Mouse (Mus musculus): Measurements from ENCODE around the gene Myh3.

The Myh3 gene

GRCm38 (mm10) chr11:67078000-67078399, at the start of gene Myh3:
Gene Myh3, plus strand, starts transcription at chr11:67078300.
- DNase-seq: no peak

DNA sequence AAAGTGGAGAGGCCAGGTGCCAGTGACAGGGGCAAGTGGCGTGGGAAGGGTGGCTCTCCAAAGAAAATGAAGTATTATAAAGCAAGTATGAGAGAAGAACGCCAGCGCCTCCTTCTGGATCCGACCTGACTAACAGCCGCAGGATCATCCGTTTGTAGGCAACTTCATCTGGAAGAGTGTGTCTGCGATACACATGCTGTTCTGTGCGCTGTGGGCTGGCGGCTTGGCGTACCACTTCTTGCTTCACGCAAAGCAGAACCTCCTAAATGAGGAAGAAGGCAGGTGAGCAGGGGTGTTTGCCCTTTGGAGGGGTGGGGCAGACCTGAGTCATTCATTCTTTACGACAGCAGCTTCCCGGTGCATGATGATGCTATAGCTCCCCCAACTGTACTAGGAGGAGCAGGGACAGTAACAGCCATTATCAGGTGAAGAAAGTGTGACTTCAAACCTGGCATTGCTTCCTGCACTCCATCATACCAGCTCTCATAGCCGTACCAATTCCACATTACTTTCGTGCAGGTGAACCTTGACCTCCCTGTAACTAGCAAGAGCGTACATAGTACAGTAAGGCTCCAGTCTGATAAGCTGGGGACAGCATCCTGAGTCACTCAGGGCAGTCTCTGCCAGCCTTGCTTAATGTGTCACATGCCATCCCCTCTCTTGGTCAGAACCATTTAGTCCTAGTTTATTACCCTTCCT, 47.0 kb upstream of the Myh3 start:
- DNase-seq: no peak

- DNase-seq: no peak
These were observed 46.5 kb upstream of the Myh3 start for GRCm38 (mm10) chr11:67031603-67031915.

DNA sequence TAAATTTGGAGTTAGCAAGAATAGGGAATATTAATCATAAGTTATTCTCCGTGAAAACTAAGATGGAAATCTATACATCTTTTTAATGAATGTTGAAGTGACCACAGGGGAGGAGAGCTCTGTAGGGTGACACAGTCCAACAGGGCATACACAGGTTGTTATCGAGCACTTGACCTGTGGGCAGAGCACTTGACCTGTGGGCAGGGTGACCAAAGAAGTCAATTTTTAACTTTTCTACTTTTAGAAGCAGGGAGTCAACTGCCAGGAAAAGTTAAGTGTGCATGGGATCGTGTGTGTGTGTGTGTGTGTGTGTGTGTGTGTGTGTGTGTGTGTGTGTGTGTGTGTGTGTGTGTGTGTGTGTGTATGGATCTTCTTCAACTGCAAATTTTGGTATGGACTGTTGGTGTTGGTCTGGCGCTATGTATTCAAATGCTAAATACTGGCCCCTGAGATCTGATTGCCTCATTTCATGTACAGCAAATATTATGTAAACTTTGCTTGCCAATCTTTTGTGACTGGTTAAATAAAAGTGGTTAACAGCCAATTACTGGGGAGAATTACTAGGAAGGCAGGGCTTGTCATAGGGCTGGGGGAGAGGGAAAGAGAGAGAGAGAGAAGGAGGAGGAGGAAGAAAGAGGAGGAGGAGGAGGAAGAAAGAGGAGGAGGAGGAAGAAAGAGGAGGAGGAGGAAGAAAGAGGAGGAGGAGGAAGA, 43.2 kb upstream of the Myh3 start:
- DNase-seq: no peak

DNA sequence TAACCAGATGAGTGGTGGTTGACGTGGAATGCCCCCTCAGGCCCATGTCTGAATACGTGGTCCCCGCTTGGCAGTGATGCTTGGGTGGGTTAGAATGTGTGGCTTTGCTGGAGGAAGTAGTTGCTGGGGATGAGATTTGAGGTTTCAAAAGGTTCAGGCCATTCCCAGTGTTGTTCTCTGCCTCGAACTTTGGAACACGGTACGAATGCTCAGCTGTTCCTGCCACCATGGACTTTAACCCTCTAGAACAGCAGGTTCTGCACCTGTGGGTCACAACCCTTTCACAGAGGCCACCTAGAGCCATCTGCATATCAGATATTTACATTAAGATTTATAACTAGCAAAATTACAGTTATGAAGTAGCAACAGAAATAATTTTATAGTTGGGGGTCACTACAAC, 41.9 kb upstream of the Myh3 start:
- DNase-seq: no peak

DNA sequence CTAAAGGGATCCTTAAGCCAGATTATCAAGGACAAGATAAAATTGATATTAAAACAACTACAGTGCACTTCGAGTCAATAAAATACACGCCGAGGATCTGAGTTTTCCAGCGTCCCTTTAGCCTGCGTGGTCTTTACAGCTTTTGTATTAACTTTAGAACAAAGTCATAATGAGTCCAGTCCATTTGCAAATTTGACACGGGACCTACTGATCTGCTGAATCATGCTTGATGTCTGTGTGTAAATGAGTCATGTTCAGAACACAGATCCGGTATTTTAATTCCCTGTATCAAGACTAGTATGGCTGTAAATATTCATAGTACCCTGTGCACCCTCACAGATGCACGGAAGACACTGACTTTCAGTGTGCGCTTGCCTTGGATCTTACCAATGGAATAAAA, 41.2 kb upstream of the Myh3 start:
- DNase-seq: no peak

DNA sequence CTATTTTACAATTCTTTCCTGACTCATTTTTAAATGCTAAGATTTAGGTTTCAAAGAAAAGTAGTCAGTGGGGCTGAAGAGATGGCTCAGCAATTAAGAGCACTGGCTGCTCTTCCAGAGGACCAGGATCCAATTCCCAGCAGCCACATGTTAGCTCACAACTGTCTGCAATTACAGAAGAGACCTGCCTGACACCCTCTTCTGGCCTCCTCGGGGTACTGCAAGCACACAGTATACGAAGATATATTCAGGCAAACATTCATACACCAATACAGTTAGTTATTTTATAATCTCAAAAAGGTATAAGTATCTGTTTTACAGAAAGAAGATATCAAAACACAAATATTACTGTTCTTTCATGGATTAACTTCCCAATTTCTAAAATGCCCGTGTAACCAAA, 38.3 kb upstream of the Myh3 start:
- no peak for DNase-seq

DNA sequence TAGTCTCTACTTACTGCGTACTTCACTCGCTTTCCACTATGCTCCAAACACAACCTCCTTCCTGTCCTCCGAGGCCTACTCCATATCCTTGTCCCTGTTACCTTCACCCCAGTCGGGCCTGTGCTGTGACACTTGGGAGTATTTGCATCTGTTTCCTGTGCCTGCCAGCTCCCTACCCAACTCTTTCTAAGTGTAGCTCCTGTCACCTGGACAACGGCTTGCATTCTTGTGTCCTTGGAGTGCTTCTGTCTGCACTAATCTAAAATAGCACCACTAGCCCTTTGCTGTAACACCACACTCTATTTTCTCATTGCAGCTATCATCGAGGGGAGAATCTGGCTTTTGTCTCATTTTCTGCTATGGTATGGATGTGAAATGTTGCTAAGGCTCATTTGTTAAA, 37.6 kb upstream of the Myh3 start:
- DNase-seq: no peak

- DNase-seq: peak; percentile 25
These were observed 35.1 kb upstream of the Myh3 start for GRCm38 (mm10) chr11:67043007-67043406.

GRCm38 (mm10) chr11:67044959-67045358, 33.1 kb upstream of the Myh3 start:
- no peak for DNase-seq

DNA sequence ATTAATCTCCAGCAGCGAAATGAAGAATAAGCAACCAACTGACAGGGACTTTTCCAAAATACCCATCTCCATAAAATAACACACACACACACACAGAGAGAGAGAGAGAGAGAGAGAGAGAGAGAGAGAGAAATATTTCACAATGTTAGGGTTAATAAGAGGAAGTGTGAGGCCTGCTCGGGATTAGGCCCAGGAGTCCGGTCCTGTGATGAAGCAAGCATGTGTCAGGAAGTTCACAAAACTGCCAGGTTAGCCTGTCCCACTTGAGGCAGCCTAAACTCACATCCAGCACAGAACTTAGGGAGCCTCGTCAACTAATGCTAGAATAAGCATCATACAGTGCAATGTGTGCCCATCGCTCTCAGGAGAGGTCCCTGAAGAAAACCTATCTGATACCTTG, 30.9 kb upstream of the Myh3 start:
- DNase-seq: no peak

DNA sequence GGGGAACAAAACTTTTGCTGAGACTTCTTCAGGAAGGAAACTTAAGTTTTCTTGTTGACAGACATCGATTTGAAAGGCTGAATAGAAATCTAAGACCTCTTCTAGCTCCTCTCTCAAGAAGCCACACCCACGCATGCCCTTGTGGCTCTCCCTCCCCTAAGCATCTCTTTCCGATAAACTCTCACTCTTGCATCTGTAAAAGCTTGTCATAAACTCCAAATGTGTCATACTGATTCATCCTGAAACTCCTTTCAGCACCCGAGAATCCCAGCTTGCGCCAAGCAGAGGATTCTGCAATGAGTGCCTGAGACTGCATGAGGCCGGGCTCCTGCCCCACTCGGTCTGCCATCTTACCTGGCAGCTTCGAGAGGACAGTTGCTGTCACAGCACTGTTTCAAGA, 29.6 kb upstream of the Myh3 start:
- DNase-seq: no peak

- DNase-seq: no peak
These were observed 28.8 kb upstream of the Myh3 start for GRCm38 (mm10) chr11:67049256-67049655.

GRCm38 (mm10) chr11:67051676-67052320, 26.3 kb upstream of the Myh3 start:
- no peak for DNase-seq

DNA sequence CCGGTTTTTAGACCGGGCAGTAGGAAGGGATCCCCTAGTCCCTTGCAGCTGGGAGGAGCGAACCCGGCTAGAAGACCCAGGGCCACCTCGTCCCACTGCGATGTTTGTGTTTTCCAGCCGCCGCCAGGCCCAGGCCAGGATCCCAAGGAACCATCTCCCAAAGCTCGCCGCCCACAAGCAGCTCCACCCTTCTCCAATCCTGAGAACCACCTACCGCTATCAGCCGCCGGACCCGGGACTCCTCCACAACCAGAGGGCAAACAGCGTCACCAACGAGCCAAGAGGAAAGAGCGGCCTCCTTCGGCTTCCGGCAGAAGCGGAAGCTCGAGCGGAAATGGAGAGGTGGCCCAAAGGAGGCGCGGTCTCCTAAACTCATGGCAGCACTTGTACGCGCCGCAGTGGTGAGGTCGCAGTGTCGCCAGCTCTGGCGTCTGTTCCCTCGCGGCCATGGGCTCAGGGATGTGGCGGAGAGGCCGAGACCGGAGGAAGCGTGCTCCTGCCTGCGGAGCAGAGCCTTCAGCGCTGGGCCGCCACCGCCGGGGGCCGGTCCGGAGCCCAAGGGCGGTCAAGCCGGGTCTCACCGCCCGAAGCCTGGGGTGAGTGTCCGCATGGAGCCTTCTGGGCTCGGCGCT, 25.7 kb upstream of the Myh3 start, which contains the start of the genes Adprm and Sco1:
Adprm (minus strand) TSS at position 274 of the 632 bp plus-strand sequence.
Sco1 (plus strand) TSS at position 350 of the 632 bp plus-strand sequence.
- peak; percentile 94 for DNase-seq

DNA sequence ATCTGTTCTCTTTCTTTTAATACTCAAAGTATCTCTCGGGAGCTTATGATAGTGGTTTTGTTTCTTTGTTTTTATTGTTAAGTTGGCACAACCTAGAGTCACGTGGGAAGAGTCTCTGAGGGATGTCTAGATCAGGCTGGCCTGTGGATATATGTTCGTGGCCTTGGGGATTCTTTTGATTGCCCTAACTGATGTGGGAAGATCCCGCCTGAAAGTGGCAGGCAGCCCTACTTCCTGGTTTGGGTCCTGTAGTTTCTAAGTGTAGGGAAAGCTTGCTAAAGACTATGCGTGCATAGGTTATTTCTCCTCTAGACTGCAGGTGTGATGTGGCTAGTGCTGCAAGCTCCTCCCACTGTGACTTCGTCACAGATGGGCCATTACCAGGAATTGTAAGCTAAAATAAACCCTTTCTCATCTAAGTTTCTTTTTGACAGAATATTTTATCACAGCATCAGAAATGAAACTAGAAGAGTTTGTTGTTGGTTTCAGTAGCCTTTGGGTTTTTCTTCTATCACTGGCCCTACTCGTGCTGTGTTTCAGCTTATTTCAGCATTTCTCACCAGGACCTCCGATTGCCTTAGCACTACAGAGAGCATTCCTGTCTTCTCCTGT, 23.2 kb upstream of the Myh3 start:
- DNase-seq: no peak

- no peak for DNase-seq
These were observed 16.8 kb upstream of the Myh3 start for GRCm38 (mm10) chr11:67061311-67061710.

DNA sequence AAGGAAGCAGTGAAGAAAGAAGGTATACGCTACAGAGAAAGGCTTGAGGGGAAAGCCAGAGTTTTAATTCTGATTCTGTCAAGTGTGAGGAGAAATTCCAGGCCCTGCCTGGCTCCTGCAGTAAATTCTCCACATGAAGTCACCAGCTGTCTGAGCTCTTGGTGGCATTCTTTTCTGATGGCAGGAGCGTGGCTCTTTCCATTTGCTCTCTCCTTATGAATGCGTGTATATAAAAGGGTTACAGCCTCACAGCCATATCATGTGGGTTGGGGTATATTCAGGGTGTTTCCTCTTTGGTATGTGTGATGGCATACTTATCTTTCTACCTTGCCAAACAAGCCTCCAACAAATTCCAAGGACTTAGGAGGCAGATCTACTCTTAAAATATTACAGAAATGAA, 15.4 kb upstream of the Myh3 start:
- no peak for DNase-seq

GRCm38 (mm10) chr11:67067741-67068140, 10.4 kb upstream of the Myh3 start:
- no peak for DNase-seq

- DNase-seq: peak; percentile 59
These were observed 5.4 kb upstream of the Myh3 start for GRCm38 (mm10) chr11:67072615-67073130.

DNA sequence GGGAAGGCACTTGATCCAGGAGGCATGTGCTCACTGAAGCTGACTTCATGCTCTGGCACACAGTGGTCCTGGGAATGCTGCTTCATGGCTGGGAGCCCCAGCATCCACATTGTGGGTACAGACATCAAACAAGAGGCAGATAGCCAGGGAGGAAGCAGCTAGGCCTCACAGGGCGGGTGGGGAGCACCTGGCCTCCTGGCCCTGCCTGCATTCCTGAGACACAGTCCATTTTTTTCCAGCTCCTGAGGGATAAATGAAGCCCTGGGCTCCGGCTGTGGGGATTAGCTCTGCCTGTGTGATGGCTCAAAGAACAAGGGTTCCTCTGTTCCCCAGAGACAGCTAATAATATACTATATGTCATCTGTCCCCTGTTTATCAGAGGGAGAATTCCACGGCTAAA, 3.1 kb upstream of the Myh3 start:
- DNase-seq: peak; percentile 43

DNA sequence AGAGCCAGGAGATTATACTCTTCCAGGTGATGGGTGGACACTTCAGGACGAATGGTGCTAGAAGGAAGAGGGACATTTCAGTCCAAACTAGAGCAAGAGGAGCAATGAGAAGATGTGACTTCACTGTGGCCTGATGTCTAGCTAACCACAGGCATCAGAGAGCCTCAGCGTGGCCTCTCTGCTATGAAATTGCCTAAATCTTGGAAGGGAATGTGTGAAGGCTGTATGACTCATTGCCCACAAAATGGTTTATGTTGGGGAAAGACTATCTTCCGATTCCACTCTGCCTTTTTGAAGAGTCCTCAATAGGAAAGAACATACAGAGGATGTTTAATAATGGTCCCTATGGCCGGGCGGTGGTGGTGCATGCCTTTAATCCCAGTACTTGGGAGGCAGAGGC, 1.3 kb upstream of the Myh3 start:
- no peak for DNase-seq

GRCm38 (mm10) chr11:67077435-67077834, 665 bp upstream of the Myh3 start:
- peak; percentile 80 for DNase-seq
